ENCODE assay signal across 8 mouse cellular contexts in genomic region chr7:3616057-3616388, GRCm38 (mm10). TPM values are rescaled to one million over a fixed set of nuclear protein-coding genes. Genes with fewer than 3 reads are reported as not detected.
A peak's percentile ranks its signal among the peaks of the same experiment; 100 is the strongest.
DNase-seq lines count a peak whose midpoint lies in the region; ATAC-seq and TF ChIP-seq lines count a peak whose summit lies in the region.

Gene Oscar (minus strand): TSS chr7:3616157.

- no peaks in the 10 kb centered on the region for H3K27me3 ChIP-seq in embryonic facial prominence, embryonic 15.5 days
- no peaks in the 10 kb centered on the region for H3K27me3 ChIP-seq in limb, embryonic 10.5 days (ENCODE audit: low read depth, poor library complexity, severe bottlenecking)
- no peaks in the 10 kb centered on the region for H3K27me3 ChIP-seq in neural tube, embryonic 13.5 days

- H3K9me3 ChIP-seq in embryonic facial prominence, embryonic 15.5 days (replicated peaks), result no peaks in the 10 kb centered on the region
- no peaks in the 10 kb centered on the region for H3K9me3 ChIP-seq in limb, embryonic 10.5 days (replicated peaks)
- no peaks in the 10 kb centered on the region for H3K9me3 ChIP-seq in neural tube, embryonic 13.5 days

- peak within 1 kb of the TSS; percentile 66; the same call in 1 of the 2 replicates for H3K4me2 ChIP-seq in embryonic facial prominence, embryonic 15.5 days (replicated peaks)
- H3K4me2 ChIP-seq in neural tube, embryonic 13.5 days, result peak within 1 kb of the TSS; percentile 87; the same call in 1 of the 2 replicates

- 74% methylated on average over 4 of the region's 4 CpGs for WGBS in embryonic facial prominence, embryonic 15.5 days
- 83% methylated on average over 4 of the region's 4 CpGs for WGBS in limb, embryonic 10.5 days
- WGBS in neural tube, embryonic 13.5 days, result 79% methylated on average over 4 of the region's 4 CpGs

- H3K4me3 ChIP-seq in layer of hippocampus, adult 2 months, result peak within 1 kb of the TSS; percentile 93
- peak within 1 kb of the TSS; percentile 83 for H3K4me3 ChIP-seq in embryonic facial prominence, embryonic 15.5 days (replicated peaks)
- peak within 1 kb of the TSS; percentile 81 for H3K4me3 ChIP-seq in limb, embryonic 10.5 days
- peak within 1 kb of the TSS; percentile 64 for H3K4me3 ChIP-seq in neural tube, embryonic 13.5 days

- no peak for ATAC-seq in embryonic facial prominence, embryonic 15.5 days (ENCODE audit: insufficient number of reproducible peaks, low FRiP score, low TSS enrichment, low read depth)
- no peak for ATAC-seq in neural tube, embryonic 13.5 days (ENCODE audit: low read depth)

- H3K9ac ChIP-seq in embryonic facial prominence, embryonic 15.5 days, result no peak within 1 kb of the TSS
- H3K9ac ChIP-seq in neural tube, embryonic 13.5 days, result no peak within 1 kb of the TSS

- H3K36me3 ChIP-seq in embryonic facial prominence, embryonic 15.5 days, result peaks cover 15% of the 10 kb centered on the region
- peaks cover 25% of the 10 kb centered on the region for H3K36me3 ChIP-seq in limb, embryonic 10.5 days
- H3K36me3 ChIP-seq in neural tube, embryonic 13.5 days, result peaks cover 20% of the 10 kb centered on the region

- no peak for TF ChIP-seq CTCF in layer of hippocampus, adult 2 months (conservative IDR thresholded peaks at IDR 0.05)

- H3K4me1 ChIP-seq in embryonic facial prominence, embryonic 15.5 days, result peaks cover 6% of the 10 kb centered on the region; the same call in 1 of the 2 replicates
- peaks cover 7% of the 10 kb centered on the region for H3K4me1 ChIP-seq in limb, embryonic 10.5 days
- H3K4me1 ChIP-seq in neural tube, embryonic 13.5 days (replicated peaks), result peaks cover 13% of the 10 kb centered on the region

- H3K27ac ChIP-seq in layer of hippocampus, adult 2 months, result peak within 1 kb of the TSS; percentile 97
- H3K27ac ChIP-seq in embryonic facial prominence, embryonic 15.5 days (replicated peaks), result no peak within 1 kb of the TSS
- no peak within 1 kb of the TSS for H3K27ac ChIP-seq in limb, embryonic 10.5 days
- no peak within 1 kb of the TSS for H3K27ac ChIP-seq in neural tube, embryonic 13.5 days (replicated peaks)

- no peak for DNase-seq in layer of hippocampus, adult 2 months (ENCODE audit: low spot score in 2 of 2)
- DNase-seq in layer of hippocampus, adult 9-11 months, result no peak
- DNase-seq in limb, embryonic 10.5 days (ENCODE audit: low spot score), result no peak
- no peak for DNase-seq in urinary bladder, postnatal 36 days (ENCODE audit: low spot score in 2 of 2)
- DNase-seq in layer of hippocampus, adult 8-10 months (ENCODE audit: low spot score in 2 of 2), result no peak
- no peak for DNase-seq in urinary bladder, postnatal 4 days (ENCODE audit: low spot score in 2 of 2)

RNA-seq across cellular contexts. Expression of gene Oscar, which starts in this region (rescaled TPM):
- 1 to 10 TPM in 1 of 2 experiments, under 1 TPM in 1; 0.56 to 1.5 TPM for total RNA-seq in layer of hippocampus, adult 2 months (2021)
- polyA plus RNA-seq in embryonic facial prominence, embryonic 15.5 days (2015; fragmentation: Nextera tagmentation; extraction: Ambion mirVana), result 0.83 and 1.0 TPM in 2 replicates
- polyA plus RNA-seq in limb, embryonic 10.5 days (2016; fragmentation: Nextera tagmentation; extraction: Ambion mirVana), result not detected in 2 replicates
- polyA plus RNA-seq in neural tube, embryonic 13.5 days (2015; fragmentation: Nextera tagmentation; extraction: Ambion mirVana), result 0.54 and 0.80 TPM in 2 replicates
- total RNA-seq in layer of hippocampus, adult 8-10 months (2022), result 1 to 10 TPM in 2 of 4 experiments, under 1 TPM in 2; 0.66 to 1.5 (median 1.1) TPM
